Mouse (Mus musculus): ENCODE data around the gene Slc18a2. TPM values are rescaled to one million over a fixed set of nuclear protein-coding genes. Genes with fewer than 3 reads are reported as not detected.

The Slc18a2 gene
- total and polyA plus RNA-seq, 2 experiments from 2014 or later: 1.3 to 4.5 TPM

DNA sequence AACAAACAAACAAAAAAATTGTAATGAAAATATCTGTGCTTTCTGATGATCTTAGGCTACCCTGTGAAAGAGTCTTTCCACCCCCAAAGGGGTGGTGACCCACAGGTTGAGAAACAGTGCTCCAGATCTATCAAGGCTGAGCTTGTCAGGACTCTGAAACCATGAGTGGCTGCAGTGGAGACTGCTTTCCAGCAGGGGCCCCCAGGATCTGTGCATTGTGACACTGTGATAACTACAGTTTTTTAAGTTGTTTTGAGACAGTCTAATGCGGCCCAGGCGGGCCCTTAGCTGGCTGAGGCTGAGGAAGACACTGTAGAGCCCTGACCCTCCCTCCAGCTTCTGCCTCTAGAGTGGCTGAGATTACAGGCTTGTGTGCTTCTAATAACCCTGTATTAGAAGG is 17.6 kb upstream of the Slc18a2 start:
- ATAC-seq (ENCODE audit: insufficient read depth, low read depth) (no peak), DNase-seq (ENCODE audit: low spot score) (no peak)
- TF ChIP-seq EP300 (IDR thresholded peaks at IDR 0.05; ENCODE audit: low read depth) (no peak), CTCF (IDR thresholded peaks at IDR 0.05; ENCODE audit: low read depth) (no peak)
- WGBS: 55% methylated on average over 2 of the region's 2 CpGs
- no peaks in the 10 kb centered on the region for H3K27me3 ChIP-seq (ENCODE audit: control insufficient read depth, insufficient read depth, low read length)
- H3K4me3 ChIP-seq (ENCODE audit: low read depth, low read length): no peak overlapping the region
- H3K36me3 ChIP-seq (replicated peaks; ENCODE audit: control insufficient read depth, insufficient read depth, low read length): no peaks in the 10 kb centered on the region
- no peaks in the 10 kb centered on the region for H3K4me1 ChIP-seq (ENCODE audit: control insufficient read depth, insufficient read depth)
- H3K4me2 ChIP-seq (ENCODE audit: low read depth, low read length): no peak overlapping the region
- H3K9me3 ChIP-seq (replicated peaks; ENCODE audit: control insufficient read depth, low read length): no peaks in the 10 kb centered on the region
- H3K27ac ChIP-seq (ENCODE audit: low read depth): no peak overlapping the region
- H3K9ac ChIP-seq (replicated peaks; ENCODE audit: low read depth, low read length): no peak overlapping the region

DNA sequence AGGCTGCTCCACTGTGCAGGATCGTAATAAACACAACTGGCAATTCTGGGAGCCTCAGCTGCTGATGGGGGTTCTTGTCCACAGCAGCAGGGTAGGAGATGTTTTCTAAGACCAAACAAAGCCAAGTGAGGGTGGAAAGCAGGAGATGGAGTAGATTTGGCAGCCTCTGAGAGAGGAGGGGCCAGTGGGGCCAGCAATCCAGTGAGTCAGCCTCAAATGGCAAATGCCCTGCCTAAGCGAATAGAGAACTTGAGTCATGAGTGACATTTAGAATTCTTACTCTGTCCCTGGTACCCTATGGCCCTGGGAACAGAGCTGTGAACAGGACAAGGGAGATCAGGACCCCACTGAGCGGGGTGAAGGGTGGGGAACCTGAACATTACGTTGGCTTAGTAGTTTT is 12.6 kb upstream of the Slc18a2 start:
- WGBS: 84% methylated on average over 4 of the region's 4 CpGs
- no peaks in the 10 kb centered on the region for H3K4me1 ChIP-seq (ENCODE audit: control insufficient read depth, insufficient read depth)
- H3K4me2 ChIP-seq (ENCODE audit: low read depth, low read length): no peak overlapping the region
- no peak for ATAC-seq (ENCODE audit: insufficient read depth, low read depth)
- DNase-seq (ENCODE audit: low spot score): no peak
- no peaks in the 10 kb centered on the region for H3K36me3 ChIP-seq (replicated peaks; ENCODE audit: control insufficient read depth, insufficient read depth, low read length)
- H3K27me3 ChIP-seq (ENCODE audit: control insufficient read depth, insufficient read depth, low read length): no peaks in the 10 kb centered on the region
- H3K4me3 ChIP-seq (ENCODE audit: low read depth, low read length): no peak overlapping the region
- TF ChIP-seq EP300 (IDR thresholded peaks at IDR 0.05; ENCODE audit: low read depth) (no peak), CTCF (IDR thresholded peaks at IDR 0.05; ENCODE audit: low read depth) (no peak)
- H3K9ac ChIP-seq (replicated peaks; ENCODE audit: low read depth, low read length): no peak overlapping the region
- H3K27ac ChIP-seq (ENCODE audit: low read depth): no peak overlapping the region
- H3K9me3 ChIP-seq (replicated peaks; ENCODE audit: control insufficient read depth, low read length): no peaks in the 10 kb centered on the region

DNA sequence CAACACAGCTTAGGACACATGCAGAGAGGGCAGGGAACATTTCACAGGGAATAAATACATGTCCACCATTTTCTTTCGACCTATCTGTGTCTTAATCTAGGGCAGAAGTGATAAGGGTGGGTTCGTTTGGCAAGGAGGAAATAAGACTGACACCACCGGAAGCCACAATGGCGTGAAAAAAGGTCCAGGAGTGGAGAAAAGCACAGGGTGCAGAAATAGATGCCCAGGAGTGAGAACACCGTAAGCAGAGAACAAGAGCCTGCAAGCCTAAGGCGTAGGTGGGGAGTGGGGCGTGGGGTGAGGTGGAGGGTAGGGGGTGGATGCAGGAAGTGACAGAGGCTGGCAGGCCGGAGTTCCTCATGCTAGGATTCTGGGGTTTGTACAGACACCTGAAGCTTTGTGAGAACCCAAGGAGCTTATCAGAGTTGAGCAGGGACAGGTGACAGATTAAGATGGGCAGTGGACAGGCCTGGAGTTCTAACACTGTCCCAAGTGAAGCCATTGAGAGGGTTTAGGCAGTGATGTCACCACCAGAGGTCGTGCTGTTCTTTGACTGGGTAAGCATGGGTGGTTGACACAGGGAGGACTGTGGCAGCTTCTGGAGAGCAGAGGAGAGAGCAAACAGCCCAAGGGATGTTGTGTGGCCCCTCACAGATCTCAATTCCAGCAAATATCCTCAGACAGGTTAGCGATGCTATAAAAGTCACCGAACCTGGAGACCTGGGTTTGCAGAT is 12.0 kb upstream of the Slc18a2 start:
- H3K4me1 ChIP-seq (ENCODE audit: control insufficient read depth, insufficient read depth): no peaks in the 10 kb centered on the region
- DNase-seq (ENCODE audit: low spot score): no peak
- WGBS: 62% methylated on average over 11 of the region's 11 CpGs

DNA sequence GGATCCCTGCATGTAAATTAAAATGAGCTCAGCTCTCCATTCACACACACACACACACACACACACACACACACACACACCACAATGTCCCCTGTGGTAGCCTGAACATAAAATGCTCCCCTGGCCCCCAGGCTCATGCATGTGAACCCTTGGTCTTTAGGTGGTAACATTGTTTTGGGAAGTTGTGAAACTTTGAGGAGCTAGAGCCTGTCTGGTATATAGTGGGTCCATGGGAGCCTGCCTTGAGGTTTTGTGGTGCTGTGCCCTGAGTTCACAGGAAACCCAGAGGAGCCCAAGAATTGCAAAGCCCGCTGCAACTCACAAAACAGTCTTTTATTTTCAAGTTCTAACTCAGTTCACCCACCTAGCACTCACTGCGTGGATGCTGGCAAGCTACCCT is 8.0 kb upstream of the Slc18a2 start:
- Histone ChIP-seq H3K9me3 (replicated peaks; ENCODE audit: control insufficient read depth, low read length) (no peaks in the 10 kb centered on the region), H3K4me2 (ENCODE audit: low read depth, low read length) (no peak overlapping the region), H3K9ac (replicated peaks; ENCODE audit: low read depth, low read length) (no peak overlapping the region), H3K36me3 (replicated peaks; ENCODE audit: control insufficient read depth, insufficient read depth, low read length) (no peaks in the 10 kb centered on the region), H3K4me1 (ENCODE audit: control insufficient read depth, insufficient read depth) (no peaks in the 10 kb centered on the region), H3K27me3 (ENCODE audit: control insufficient read depth, insufficient read depth, low read length) (no peaks in the 10 kb centered on the region), H3K27ac (ENCODE audit: low read depth) (no peak overlapping the region), H3K4me3 (ENCODE audit: low read depth, low read length) (no peak overlapping the region)
- 66% methylated on average over 2 of the region's 2 CpGs for WGBS
- DNase-seq (ENCODE audit: low spot score) (no peak), ATAC-seq (ENCODE audit: insufficient read depth, low read depth) (no peak)
- TF ChIP-seq EP300 (IDR thresholded peaks at IDR 0.05; ENCODE audit: low read depth) (no peak), CTCF (IDR thresholded peaks at IDR 0.05; ENCODE audit: low read depth) (no peak)

More for the DNA sequence above, 12.0 kb upstream of the Slc18a2 start:
- Histone ChIP-seq H3K4me2 (ENCODE audit: low read depth, low read length) (no peak overlapping the region), H3K9ac (replicated peaks; ENCODE audit: low read depth, low read length) (no peak overlapping the region), H3K9me3 (replicated peaks; ENCODE audit: control insufficient read depth, low read length) (no peaks in the 10 kb centered on the region), H3K4me3 (ENCODE audit: low read depth, low read length) (no peak overlapping the region), H3K36me3 (replicated peaks; ENCODE audit: control insufficient read depth, insufficient read depth, low read length) (no peaks in the 10 kb centered on the region), H3K27me3 (ENCODE audit: control insufficient read depth, insufficient read depth, low read length) (no peaks in the 10 kb centered on the region), H3K27ac (ENCODE audit: low read depth) (no peak overlapping the region)
- TF ChIP-seq EP300 (IDR thresholded peaks at IDR 0.05; ENCODE audit: low read depth) (no peak), CTCF (IDR thresholded peaks at IDR 0.05; ENCODE audit: low read depth) (no peak; the same call in 1 of the 2 replicates)
- ATAC-seq (ENCODE audit: insufficient read depth, low read depth): no peak

DNA sequence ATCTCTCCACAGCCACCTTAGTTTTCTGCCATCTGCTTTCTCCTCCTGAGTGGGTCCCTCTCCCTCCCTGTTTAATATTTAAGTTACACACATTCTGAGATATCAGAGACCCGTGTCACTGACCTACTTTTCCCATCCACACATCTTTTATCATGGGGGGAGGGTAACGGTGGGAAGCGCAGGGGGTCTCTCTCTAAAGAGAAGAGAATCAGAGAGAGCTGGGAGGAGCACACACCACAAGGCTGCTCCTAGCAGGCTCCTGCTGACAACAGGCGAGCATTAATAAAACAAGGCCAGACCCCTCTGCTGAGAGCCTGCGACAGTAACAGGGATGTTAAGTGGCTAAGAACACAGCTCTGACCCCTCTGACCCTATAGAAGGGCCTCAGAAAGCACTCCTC is 1.1 kb upstream of the Slc18a2 start:
- no peak for ATAC-seq (ENCODE audit: insufficient read depth, low read depth)
- Histone ChIP-seq H3K27me3 (ENCODE audit: control insufficient read depth, insufficient read depth, low read length) (peaks cover 31% of the 10 kb centered on the region), H3K4me3 (ENCODE audit: low read depth, low read length) (no peak overlapping the region), H3K9me3 (replicated peaks; ENCODE audit: control insufficient read depth, low read length) (no peaks in the 10 kb centered on the region), H3K4me1 (ENCODE audit: control insufficient read depth, insufficient read depth) (peaks cover 5% of the 10 kb centered on the region), H3K27ac (ENCODE audit: low read depth) (no peak overlapping the region), H3K9ac (replicated peaks; ENCODE audit: low read depth, low read length) (no peak overlapping the region), H3K36me3 (replicated peaks; ENCODE audit: control insufficient read depth, insufficient read depth, low read length) (no peaks in the 10 kb centered on the region), H3K4me2 (ENCODE audit: low read depth, low read length) (no peak overlapping the region)
- WGBS: 51% methylated on average over 5 of the region's 5 CpGs
- TF ChIP-seq EP300 (IDR thresholded peaks at IDR 0.05; ENCODE audit: low read depth) (no peak), CTCF (IDR thresholded peaks at IDR 0.05; ENCODE audit: low read depth) (no peak)
- no peak for DNase-seq (ENCODE audit: low spot score)

DNA sequence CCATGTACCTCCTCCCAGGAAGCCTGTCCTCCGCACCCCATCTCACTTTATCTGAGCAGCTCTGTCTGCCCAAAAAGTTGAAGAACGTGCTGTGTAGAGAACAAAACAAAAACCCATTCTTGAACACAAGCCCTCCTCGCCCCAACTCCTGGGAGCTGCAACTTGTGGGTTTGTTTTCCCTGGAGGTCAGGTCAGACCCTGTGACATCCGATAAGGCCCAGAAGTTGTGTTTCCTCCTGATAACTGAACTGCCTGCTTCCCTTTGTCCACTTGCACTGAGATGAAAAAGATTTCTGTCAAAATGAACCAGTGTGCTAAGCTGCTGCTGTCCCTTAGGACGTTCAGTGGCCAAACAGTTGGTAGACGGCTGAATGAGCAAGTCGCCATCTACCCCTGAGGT is 908 bp downstream of the Slc18a2 start:
- 39% methylated on average over 7 of the region's 7 CpGs for WGBS
- Histone ChIP-seq H3K9ac (replicated peaks; ENCODE audit: low read depth, low read length) (no peak overlapping the region), H3K4me1 (ENCODE audit: control insufficient read depth, insufficient read depth) (peaks cover 5% of the 10 kb centered on the region), H3K9me3 (replicated peaks; ENCODE audit: control insufficient read depth, low read length) (no peaks in the 10 kb centered on the region), H3K4me2 (ENCODE audit: low read depth, low read length) (peak overlapping the region; percentile 69), H3K27me3 (ENCODE audit: control insufficient read depth, insufficient read depth, low read length) (peaks cover 31% of the 10 kb centered on the region), H3K4me3 (ENCODE audit: low read depth, low read length) (peak overlapping the region; percentile 51), H3K27ac (ENCODE audit: low read depth) (no peak overlapping the region), H3K36me3 (replicated peaks; ENCODE audit: control insufficient read depth, insufficient read depth, low read length) (no peaks in the 10 kb centered on the region)
- TF ChIP-seq CTCF (IDR thresholded peaks at IDR 0.05; ENCODE audit: low read depth) (no peak), EP300 (IDR thresholded peaks at IDR 0.05; ENCODE audit: low read depth) (no peak)
- DNase-seq (ENCODE audit: low spot score): no peak
- ATAC-seq (ENCODE audit: insufficient read depth, low read depth): no peak
